Mouse (Mus musculus): ENCODE results near the gene Stk10. TPM values are rescaled to one million over a fixed set of nuclear protein-coding genes. Genes with fewer than 3 reads are reported as not detected.

Stk10 gene
- polyA plus RNA-seq, 1 experiment = 32.9 TPM

DNA sequence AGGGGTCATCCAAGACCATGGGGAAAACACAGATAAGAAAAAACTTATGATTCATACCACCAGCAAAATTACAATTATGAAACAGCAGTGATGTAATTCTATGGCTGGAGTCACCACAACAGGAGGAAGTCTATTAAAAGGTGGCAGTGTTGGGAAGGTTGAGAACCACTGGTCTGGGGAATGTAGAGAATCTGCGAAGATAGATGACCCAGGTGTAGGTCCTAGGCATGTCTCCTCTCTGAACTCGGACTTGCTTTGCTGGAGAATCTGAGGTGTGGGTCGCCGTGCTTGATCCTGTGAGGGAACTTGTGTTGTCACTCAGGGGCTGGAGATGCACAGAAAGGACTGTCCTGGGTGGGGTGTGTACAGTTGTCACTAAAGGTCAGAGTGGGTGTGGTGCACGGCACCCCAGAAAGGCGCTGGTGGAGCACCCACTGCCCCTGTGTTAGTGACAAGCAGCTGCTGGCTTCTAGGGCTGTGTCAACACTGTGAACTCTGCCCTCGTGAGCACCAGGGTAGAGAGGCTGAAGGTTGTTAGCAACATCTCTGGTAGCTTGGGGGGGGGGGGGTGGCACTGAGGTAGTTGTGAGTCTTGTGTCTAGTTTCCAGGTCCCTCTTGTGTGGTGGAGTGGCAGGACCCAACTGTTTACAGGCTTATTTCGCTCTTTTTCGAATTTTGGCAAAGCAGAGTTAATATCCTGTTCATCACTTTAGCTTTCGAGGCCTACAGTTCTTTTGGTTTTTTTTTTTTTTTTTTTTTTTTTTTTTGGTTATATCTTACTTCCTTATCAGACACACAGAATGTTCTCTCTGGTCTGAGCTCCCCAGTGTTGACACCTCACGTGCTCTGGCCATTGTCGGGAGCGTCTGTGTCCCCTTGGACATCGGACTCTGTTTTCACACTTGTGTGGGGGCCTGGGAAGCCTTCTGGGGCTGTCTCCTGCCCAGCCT lies 21.3 kb downstream of the Stk10 start:
- H3K4me1 ChIP-seq (ENCODE audit: control insufficient read depth, insufficient read depth, low read length) = peaks cover 65% of the 10 kb centered on the region
- H3K4me3 ChIP-seq (ENCODE audit: insufficient read depth, low read length) = no peak overlapping the region
- H3K27ac ChIP-seq (ENCODE audit: insufficient read depth, low read depth, low read length) = no peak overlapping the region

DNA sequence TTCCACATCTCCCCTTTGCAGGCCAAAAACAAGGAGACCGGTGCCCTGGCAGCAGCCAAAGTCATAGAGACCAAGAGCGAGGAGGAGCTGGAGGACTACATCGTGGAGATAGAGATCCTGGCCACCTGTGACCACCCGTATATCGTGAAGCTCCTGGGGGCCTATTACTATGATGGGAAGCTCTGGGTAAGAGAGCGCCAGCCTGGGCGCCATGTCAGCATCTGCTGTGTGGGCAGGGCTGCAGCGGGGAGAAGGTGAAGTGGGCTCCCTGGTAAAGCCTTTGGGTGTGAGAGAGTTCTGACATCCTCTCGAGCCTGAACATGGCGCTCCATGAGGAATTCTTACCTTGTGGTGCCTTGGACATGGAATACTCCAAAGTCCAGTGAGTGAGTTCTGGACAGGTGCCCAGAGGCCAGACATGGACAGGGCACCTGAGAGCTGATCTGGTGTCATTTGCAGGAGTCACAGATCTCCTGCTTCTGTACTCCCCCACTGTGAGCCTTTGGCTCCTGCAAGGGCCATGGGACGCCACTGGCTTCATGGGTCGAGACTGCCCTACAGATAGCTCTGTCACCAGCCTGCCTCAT lies 22.1 kb downstream of the Stk10 start:
- H3K4me1 ChIP-seq (ENCODE audit: control insufficient read depth, insufficient read depth, low read length) = peaks cover 68% of the 10 kb centered on the region
- no peak overlapping the region for H3K27ac ChIP-seq (ENCODE audit: insufficient read depth, low read depth, low read length)
- no peak for TF ChIP-seq POLR2A (IDR thresholded peaks at IDR 0.05; ENCODE audit: borderline replicate concordance, low read depth, low read length)
- no peak for TF ChIP-seq CTCF (IDR thresholded peaks at IDR 0.05; ENCODE audit: low read depth, low read length)
- H3K4me3 ChIP-seq (ENCODE audit: insufficient read depth, low read length) = no peak overlapping the region

More for the DNA sequence above, 21.3 kb downstream of the Stk10 start:
- no peak for TF ChIP-seq CTCF (IDR thresholded peaks at IDR 0.05; ENCODE audit: low read depth, low read length)
- TF ChIP-seq POLR2A (IDR thresholded peaks at IDR 0.05; ENCODE audit: borderline replicate concordance, low read depth, low read length) = no peak

DNA sequence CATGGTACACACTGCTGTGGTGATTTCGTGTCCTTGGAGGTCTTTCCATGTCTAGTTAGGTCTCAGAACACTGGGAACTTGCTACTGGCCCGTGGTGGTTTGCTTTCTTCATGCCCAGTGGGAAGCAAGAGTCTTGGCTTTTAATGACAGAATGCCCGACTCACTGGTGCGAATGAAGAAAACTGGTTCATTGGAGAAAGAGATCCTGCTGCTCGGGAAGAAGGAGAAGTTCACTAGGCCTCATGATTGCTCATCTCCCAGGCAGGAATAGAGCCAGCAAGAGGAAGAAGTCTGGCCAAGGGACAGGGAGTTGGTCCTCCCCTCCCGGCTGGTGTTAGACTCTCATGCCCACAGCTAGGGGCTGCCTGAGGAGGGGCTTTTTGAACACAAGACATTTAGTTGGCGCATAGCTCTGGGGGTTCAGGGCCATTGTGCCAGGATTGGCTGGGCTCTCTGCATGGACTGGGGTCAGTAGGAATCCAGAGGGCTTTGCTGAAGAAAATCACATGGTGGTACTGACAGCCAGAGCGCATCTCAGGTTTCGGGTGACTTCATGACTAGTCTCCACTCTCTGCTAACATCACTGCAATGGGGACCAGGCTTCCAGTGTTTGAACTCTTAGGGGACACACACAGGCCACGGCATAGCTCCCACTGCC lies 23.4 kb downstream of the Stk10 start:
- no peak for TF ChIP-seq POLR2A (IDR thresholded peaks at IDR 0.05; ENCODE audit: borderline replicate concordance, low read depth, low read length)
- TF ChIP-seq CTCF (IDR thresholded peaks at IDR 0.05; ENCODE audit: low read depth, low read length) = no peak
- Histone ChIP-seq H3K4me1 (ENCODE audit: control insufficient read depth, insufficient read depth, low read length) (peaks cover 70% of the 10 kb centered on the region), H3K27ac (ENCODE audit: insufficient read depth, low read depth, low read length) (peak overlapping the region; percentile 23; the same call in 1 of the 2 replicates), H3K4me3 (ENCODE audit: insufficient read depth, low read length) (no peak overlapping the region)

DNA sequence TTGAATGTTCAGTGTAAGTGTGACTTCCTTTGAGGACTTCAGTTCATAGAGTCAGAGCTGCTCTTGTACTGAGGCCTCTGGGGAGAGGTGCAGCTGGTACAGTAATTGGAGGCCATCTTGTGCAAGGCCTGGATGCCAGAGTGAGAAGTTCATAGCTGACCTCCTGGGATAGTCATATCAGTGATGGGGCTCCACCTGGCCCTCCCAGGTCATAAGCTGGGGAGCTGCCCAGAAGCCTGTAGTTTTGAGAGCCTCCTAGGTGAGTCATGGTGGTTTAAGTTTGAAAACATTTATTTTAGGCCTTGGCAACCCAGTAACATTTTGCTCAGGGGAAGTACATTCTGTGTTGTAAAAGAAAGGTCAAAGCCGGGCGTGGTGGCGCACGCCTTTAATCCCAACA lies 24.9 kb downstream of the Stk10 start:
- H3K4me3 ChIP-seq (ENCODE audit: insufficient read depth, low read length) = no peak overlapping the region
- no peak for TF ChIP-seq POLR2A (IDR thresholded peaks at IDR 0.05; ENCODE audit: borderline replicate concordance, low read depth, low read length)
- TF ChIP-seq CTCF (IDR thresholded peaks at IDR 0.05; ENCODE audit: low read depth, low read length) = no peak
- peaks cover 75% of the 10 kb centered on the region for H3K4me1 ChIP-seq (ENCODE audit: control insufficient read depth, insufficient read depth, low read length)
- H3K27ac ChIP-seq (ENCODE audit: insufficient read depth, low read depth, low read length) = no peak overlapping the region

- peaks cover 74% of the 10 kb centered on the region for H3K4me1 ChIP-seq (ENCODE audit: control insufficient read depth, insufficient read depth, low read length)
- peak overlapping the region; percentile 25 for H3K27ac ChIP-seq (ENCODE audit: insufficient read depth, low read depth, low read length)
Observed at GRCm38 (mm10) chr11:32558677-32559076, 25.6 kb downstream of the Stk10 start.

DNA sequence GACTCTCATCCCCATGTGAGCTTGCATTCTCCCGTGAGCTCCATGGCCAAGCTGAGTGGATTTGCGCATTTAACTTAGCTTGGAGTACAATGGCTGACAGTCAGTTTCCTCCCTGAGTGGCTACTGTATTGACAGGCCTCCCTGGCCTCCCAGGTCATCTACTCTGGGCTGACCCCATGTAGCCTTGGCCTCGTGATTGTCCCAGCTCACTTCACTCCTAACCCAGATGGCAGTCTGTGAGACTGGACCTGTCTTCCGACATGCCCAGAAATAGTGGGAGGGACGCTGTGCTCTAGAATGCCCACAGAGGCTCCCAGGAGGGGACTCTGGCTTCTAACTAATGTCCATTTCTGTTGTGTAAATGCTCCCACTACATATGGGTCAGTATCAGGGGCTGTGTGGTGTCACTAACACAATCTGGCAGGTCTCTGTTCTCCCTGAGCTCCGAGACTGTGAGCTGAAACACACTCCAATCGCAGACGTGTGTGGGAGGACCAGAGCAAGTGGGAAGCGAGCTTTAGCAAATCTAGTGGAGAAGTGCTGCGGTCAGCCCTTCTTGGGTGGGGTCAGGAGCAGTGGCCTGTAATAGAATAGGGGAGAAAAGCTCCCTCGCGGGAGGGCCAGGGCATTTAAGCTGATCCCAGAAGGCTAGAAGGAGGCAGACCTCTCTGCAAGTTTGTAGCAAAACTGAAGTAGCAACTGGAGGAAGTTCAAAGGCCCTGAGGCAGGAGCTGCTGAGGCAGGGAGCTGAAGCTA lies 27.1 kb downstream of the Stk10 start:
- TF ChIP-seq CTCF (IDR thresholded peaks at IDR 0.05; ENCODE audit: low read depth, low read length) (no peak), POLR2A (IDR thresholded peaks at IDR 0.05; ENCODE audit: borderline replicate concordance, low read depth, low read length) (no peak)
- Histone ChIP-seq H3K4me3 (ENCODE audit: insufficient read depth, low read length) (no peak overlapping the region), H3K27ac (ENCODE audit: insufficient read depth, low read depth, low read length) (no peak overlapping the region), H3K4me1 (ENCODE audit: control insufficient read depth, insufficient read depth, low read length) (peaks cover 72% of the 10 kb centered on the region)

More at GRCm38 (mm10) chr11:32558677-32559076, 25.6 kb downstream of the Stk10 start:
- TF ChIP-seq CTCF (IDR thresholded peaks at IDR 0.05; ENCODE audit: low read depth, low read length) (no peak), POLR2A (IDR thresholded peaks at IDR 0.05; ENCODE audit: borderline replicate concordance, low read depth, low read length) (no peak)
- no peak overlapping the region for H3K4me3 ChIP-seq (ENCODE audit: insufficient read depth, low read length)

GRCm38 (mm10) chr11:32561465-32562355 lies 28.6 kb downstream of the Stk10 start:
- peaks cover 71% of the 10 kb centered on the region for H3K4me1 ChIP-seq (ENCODE audit: control insufficient read depth, insufficient read depth, low read length)
- TF ChIP-seq POLR2A (IDR thresholded peaks at IDR 0.05; ENCODE audit: borderline replicate concordance, low read depth, low read length) (no peak), CTCF (IDR thresholded peaks at IDR 0.05; ENCODE audit: low read depth, low read length) (no peak)
- H3K27ac ChIP-seq (ENCODE audit: insufficient read depth, low read depth, low read length) = no peak overlapping the region
- no peak overlapping the region for H3K4me3 ChIP-seq (ENCODE audit: insufficient read depth, low read length)

DNA sequence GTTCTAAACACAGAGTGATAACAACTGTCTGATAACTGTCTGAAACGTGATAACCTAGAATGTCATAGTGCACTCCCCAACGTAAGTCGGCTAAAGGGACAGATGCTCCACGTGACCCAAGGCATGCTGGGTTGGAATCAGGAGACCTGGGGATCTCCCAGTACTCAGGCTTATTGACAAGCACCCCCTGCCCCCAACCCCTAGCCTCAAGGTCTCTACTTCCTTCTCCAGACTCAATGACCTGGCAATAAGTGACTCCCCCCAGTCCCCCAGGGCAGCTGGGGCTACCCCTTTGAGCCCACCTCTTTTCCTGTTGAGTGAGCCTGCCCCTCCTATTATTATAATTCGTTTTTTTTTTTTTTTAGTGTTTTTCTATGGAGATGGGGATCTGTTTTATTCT lies 29.6 kb downstream of the Stk10 start:
- TF ChIP-seq POLR2A (IDR thresholded peaks at IDR 0.05; ENCODE audit: borderline replicate concordance, low read depth, low read length) = no peak
- TF ChIP-seq CTCF (IDR thresholded peaks at IDR 0.05; ENCODE audit: low read depth, low read length) = no peak
- Histone ChIP-seq H3K4me1 (ENCODE audit: control insufficient read depth, insufficient read depth, low read length) (peaks cover 74% of the 10 kb centered on the region), H3K4me3 (ENCODE audit: insufficient read depth, low read length) (no peak overlapping the region), H3K27ac (ENCODE audit: insufficient read depth, low read depth, low read length) (no peak overlapping the region)
